Mouse (Mus musculus) CH12.LX (cell line): ENCODE data around the gene Vamp2. TPM values are rescaled to one million over a fixed set of nuclear protein-coding genes. Genes with fewer than 3 reads are reported as not detected.

Source experiments
- DNase-seq: peaks from one replicate; pipeline ENCODE4 v3.0.0-alpha.2; 2013; ENCODE audit errors: extremely low read depth
- H3K27ac ChIP-seq: 2 replicates; pipeline ENCODE4 v1.5.1; 2012; ENCODE audit warnings: low read depth, mild to moderate bottlenecking, control low read depth, moderate library complexity; ENCODE audit not compliant: insufficient read depth
- H3K27me3 ChIP-seq: replicated peaks from 2 replicates; pipeline ENCODE3; 2012; ENCODE audit warnings: inconsistent platforms
- H3K36me3 ChIP-seq, 2 experiments: replicated peaks in 1 of 2; 2 replicates each; pipeline versions ENCODE3 to v1.6.1; 2012; ENCODE audit warnings: inconsistent platforms in 1 of 2, low read length in 1 of 2, mild to moderate bottlenecking in 1 of 2, mixed read lengths in 1 of 2, moderate library complexity in 1 of 2; ENCODE audit not compliant: control insufficient read depth in 1 of 2, insufficient read depth in 1 of 2
- H3K4me1 ChIP-seq, 2 experiments: 2 replicates each; pipeline ENCODE4 v1.6.1; 2012; ENCODE audit warnings: inconsistent platforms in 1 of 2, moderate library complexity in 1 of 2; ENCODE audit not compliant: insufficient read depth in 2 of 2, control insufficient read depth in 1 of 2
- H3K4me2 ChIP-seq: 2 replicates; pipeline ENCODE4 v1.6.1; 2012; ENCODE audit warnings: low read depth, mild to moderate bottlenecking, control low read depth; ENCODE audit not compliant: poor library complexity, insufficient read depth, severe bottlenecking
- H3K4me3 ChIP-seq, 3 experiments: fragments of 150-350 bp in 1 of 3; sonication (generic) in 1 of 3; replicated peaks in 1 of 3; 2 replicates each; pipeline versions ENCODE3 to v1.5.1; 2011 to 2012; ENCODE audit warnings: low read depth in 2 of 3, low read length in 2 of 3, mild to moderate bottlenecking in 2 of 3, moderate library complexity in 2 of 3, control low read depth in 1 of 3, improper control_type of control experiment in 1 of 3, inconsistent platforms in 1 of 3, mixed read lengths in 1 of 3; ENCODE audit not compliant: poor library complexity in 1 of 3
- H3K79me2 ChIP-seq: replicated peaks from 2 replicates; pipeline ENCODE4 v1.6.1; 2012; ENCODE audit warnings: mild to moderate bottlenecking, moderate library complexity; ENCODE audit not compliant: control insufficient read depth, poor library complexity, insufficient read depth, severe bottlenecking; ENCODE audit errors: extremely low read depth
- H3K9ac ChIP-seq: 2 replicates; pipeline ENCODE4 v1.6.1; 2012; ENCODE audit warnings: low read depth, mild to moderate bottlenecking, control low read depth, moderate library complexity; ENCODE audit not compliant: insufficient read depth
- H3K9me3 ChIP-seq: replicated peaks from 2 replicates; pipeline ENCODE3; 2012; ENCODE audit warnings: low read length, inconsistent platforms, mixed read lengths
- BHLHE40 ChIP-seq: IDR thresholded peaks from 2 replicates; pipeline ENCODE4 v1.6.1; 2011; ENCODE audit warnings: mild to moderate bottlenecking, low read depth, low read length, improper control_type of control experiment
- CHD1 ChIP-seq: IDR thresholded peaks from 2 replicates; pipeline ENCODE4 v1.6.1; 2012; ENCODE audit warnings: low read depth, low read length, improper control_type of control experiment, inconsistent platforms
- CHD2 ChIP-seq: IDR thresholded peaks from 2 replicates; pipeline ENCODE4 v1.6.1; 2011; ENCODE audit warnings: low read length, improper control_type of control experiment
- E2F4 ChIP-seq: IDR thresholded peaks from 2 replicates; pipeline ENCODE4 v1.6.1; 2011; ENCODE audit warnings: low read depth, low read length, improper control_type of control experiment; ENCODE audit not compliant: insufficient replicate concordance
- ELF1 ChIP-seq: IDR thresholded peaks from 2 replicates; pipeline ENCODE4 v1.6.1; 2014; ENCODE audit warnings: low read depth, mild to moderate bottlenecking, inconsistent platforms, low read length, improper control_type of control experiment
- EP300 ChIP-seq: IDR thresholded peaks from 2 replicates; pipeline ENCODE4 v1.6.1; 2011; ENCODE audit warnings: low read length, improper control_type of control experiment
- ETS1 ChIP-seq: conservative IDR thresholded peaks from 2 replicates; pipeline ENCODE4 v1.6.1; 2012; ENCODE audit warnings: low read depth, mild to moderate bottlenecking, inconsistent platforms, low read length, improper control_type of control experiment, moderate library complexity
- GABPA ChIP-seq: IDR thresholded peaks from 2 replicates; pipeline ENCODE4 v1.6.1; 2012; ENCODE audit warnings: low read depth, low read length, improper control_type of control experiment, inconsistent platforms; ENCODE audit not compliant: insufficient replicate concordance
- HCFC1 ChIP-seq: IDR thresholded peaks from 2 replicates; pipeline ENCODE4 v1.6.1; 2012; ENCODE audit warnings: low read depth, mild to moderate bottlenecking, inconsistent platforms, low read length, improper control_type of control experiment
- KAT2A ChIP-seq: IDR thresholded peaks from 2 replicates; pipeline ENCODE4 v1.6.1; 2012; ENCODE audit warnings: low read length, improper control_type of control experiment, inconsistent platforms; ENCODE audit not compliant: insufficient replicate concordance
- MAZ ChIP-seq: IDR thresholded peaks from 2 replicates; pipeline ENCODE4 v1.6.1; 2012; ENCODE audit warnings: low read depth, mild to moderate bottlenecking, inconsistent platforms, low read length, improper control_type of control experiment, moderate library complexity
- MEF2A ChIP-seq: IDR thresholded peaks from 2 replicates; pipeline ENCODE4 v1.6.1; 2014; ENCODE audit warnings: low read depth, mild to moderate bottlenecking, inconsistent platforms, low read length, improper control_type of control experiment, borderline replicate concordance
- MXI1 ChIP-seq: IDR thresholded peaks from 2 replicates; pipeline ENCODE4 v1.6.1; 2011; ENCODE audit warnings: mild to moderate bottlenecking, low read depth, low read length, improper control_type of control experiment
- MYC ChIP-seq: IDR thresholded peaks from 2 replicates; pipeline ENCODE4 v1.6.1; 2011; ENCODE audit warnings: low read depth, mild to moderate bottlenecking, improper control_type of control experiment, low read length
- NELFE ChIP-seq: IDR thresholded peaks from 2 replicates; pipeline ENCODE4 v1.6.1; 2011; ENCODE audit warnings: low read depth, low read length, improper control_type of control experiment
- NRF1 ChIP-seq: IDR thresholded peaks from 2 replicates; pipeline ENCODE4 v1.6.1; 2014; ENCODE audit warnings: low read depth, mild to moderate bottlenecking, inconsistent platforms, low read length, improper control_type of control experiment, moderate library complexity
- POLR2A ChIP-seq: IDR thresholded peaks from 2 replicates; pipeline ENCODE4 v1.6.1; 2011; ENCODE audit warnings: low read depth, mild to moderate bottlenecking, improper control_type of control experiment, low read length
- POLR2AphosphoS2 ChIP-seq: IDR thresholded peaks from 2 replicates; pipeline ENCODE4 v1.6.1; 2011; ENCODE audit warnings: low read depth, low read length, improper control_type of control experiment
- RCOR1 ChIP-seq: conservative IDR thresholded peaks from 2 replicates; pipeline ENCODE4 v1.6.1; 2012; ENCODE audit warnings: low read depth, mild to moderate bottlenecking, inconsistent platforms, low read length, improper control_type of control experiment
- SIN3A ChIP-seq: IDR thresholded peaks from 2 replicates; pipeline ENCODE4 v1.6.1; 2012; ENCODE audit warnings: low read length, improper control_type of control experiment, inconsistent platforms
- TBP ChIP-seq: conservative IDR thresholded peaks from 2 replicates; pipeline ENCODE4 v1.6.1; 2011; ENCODE audit warnings: low read depth, low read length, improper control_type of control experiment
- TCF12 ChIP-seq: IDR thresholded peaks from 2 replicates; pipeline ENCODE4 v1.6.1; 2014; ENCODE audit warnings: low read depth, mild to moderate bottlenecking, inconsistent platforms, low read length, improper control_type of control experiment
- UBTF ChIP-seq: IDR thresholded peaks from 2 replicates; pipeline ENCODE4 v1.6.1; 2012; ENCODE audit warnings: low read depth, mild to moderate bottlenecking, inconsistent platforms, low read length, improper control_type of control experiment, moderate library complexity
- ZKSCAN1 ChIP-seq: IDR thresholded peaks from 2 replicates; pipeline ENCODE4 v1.6.1; 2012; ENCODE audit warnings: low read depth, inconsistent platforms, low read length, improper control_type of control experiment, borderline replicate concordance
- ZMIZ1 ChIP-seq: IDR thresholded peaks from 2 replicates; pipeline ENCODE4 v1.6.1; 2012; ENCODE audit warnings: low read depth, mild to moderate bottlenecking, inconsistent platforms, low read length, improper control_type of control experiment
- ZNF384 ChIP-seq: IDR thresholded peaks from 2 replicates; pipeline ENCODE4 v1.6.1; 2012; ENCODE audit warnings: low read depth, low read length, improper control_type of control experiment, inconsistent platforms
- dilution Hi-C: fragments of 300-500 bp; cut with MboI; formaldehyde crosslinking; loops from 2 replicates; pipeline ENCODE4 v1.14.3; 2020; ENCODE audit warnings: low sequenced_read_pairs; ENCODE audit not compliant: extremely low pct_unique_long_range_greater_than_20kb, extremely low pct_ligation_motif_present
- in situ Hi-C: fragments of 300-500 bp; cut with MboI; formaldehyde crosslinking; loops from 3 replicates; pipeline ENCODE4 v1.14.3; 2019; ENCODE audit warnings: low sequenced_read_pairs, low pct_ligation_motif_present, low pct_unique_long_range_greater_than_20kb, mixed read lengths
- polyA plus RNA-seq: library from polyadenylated mRNA; unstranded; fragments of >175 nt; gene quantifications from 2 replicates; pipeline ENCODE4 v1.2.1, GENCODE M21; 2012; ENCODE audit warnings: low read depth; ENCODE audit not compliant: insufficient read length
- total RNA-seq, 2 experiments: library from RNA; depleted of rRNA; stranded (reverse); fragments of 300-350 nt in 1 of 2; fragments of >200 nt in 1 of 2; gene quantifications; 2 replicates each; pipeline ENCODE4 v1.2.3; 2012 to 2014

The Vamp2 gene
- total RNA-seq (2012; rRNA removed) (8.0 and 8.2 TPM in 2 replicates), total RNA-seq (2014; rRNA removed) (1.3 and 1.4 TPM in 2 replicates), polyA plus RNA-seq (26.0 and 26.7 TPM in 2 replicates)

- dilution Hi-C loops, result no loop called here
- peaks cover 4% of the 10 kb centered on the region for H3K9me3 ChIP-seq
- TF ChIP-seq BHLHE40 (0 out of 2 replicates have a peak, but pooled peaks have one; percentile 20), ZMIZ1 (0 out of 2 replicates have a peak, but pooled peaks have one; percentile 57), TBP (no peak), MEF2A (0 out of 2 replicates have a peak, but pooled peaks have one; percentile 15), MYC (no peak), POLR2A (peak; percentile 85), ZNF384 (no peak), SIN3A (peak; percentile 62; the same call in 1 of the 2 replicates), ELF1 (peak; percentile 81), MXI1 (peak; percentile 71; the same call in 1 of the 2 replicates), NRF1 (peak; percentile 38; the same call in 1 of the 2 replicates), KAT2A (no peak), NELFE (peak; percentile 87), MAZ (peak; percentile 60), CHD2 (0 out of 2 replicates have a peak, but pooled peaks have one; percentile 17), UBTF (0 out of 2 replicates have a peak, but pooled peaks have one; percentile 86), RCOR1 (no peak), TCF12 (peak; percentile 70), E2F4 (no peak), CHD1 (peak; percentile 53; the same call in 1 of the 2 replicates), ETS1 (peak; percentile 21; the same call in 1 of the 2 replicates), HCFC1 (peak; percentile 27; the same call in 1 of the 2 replicates), EP300 (no peak), GABPA (no peak), ZKSCAN1 (no peak), POLR2AphosphoS2 (peak; percentile 82; the same call in 1 of the 2 replicates)
- TF ChIP-seq, all 38 proteins: peak for 17
- Histone ChIP-seq H3K4me3 (peak within 1 kb of the TSS; percentile 89 to 99 (median 89)), H3K79me2 (peaks cover 29% of the 10 kb centered on the region), H3K36me3 (peaks cover 23 to 37% of the 10 kb centered on the region in 2 experiments), H3K27me3 (peaks cover 22% of the 10 kb centered on the region), H3K4me2 (peak within 1 kb of the TSS; percentile 74), H3K27ac (peak within 1 kb of the TSS; percentile 57), H3K9ac (peak within 1 kb of the TSS; percentile 96), H3K4me1 (peaks cover 23 to 48% of the 10 kb centered on the region in 2 experiments)
- peak; percentile 83 for DNase-seq
- in situ Hi-C loops, result loop anchor here (25.0 kb wide), 1 partner anchor 924 kb away; the partner anchor contains the start of genes Acadvl, Dlg4 and Dvl2
Measured at GRCm38 (mm10) chr11:69088103-69088855, at the start of gene Vamp2. Vamp2 (plus strand) TSS chr11:69088490.
